Comparison of ENCODE assay signal across 9 mouse cellular contexts in the genomic region with DNA sequence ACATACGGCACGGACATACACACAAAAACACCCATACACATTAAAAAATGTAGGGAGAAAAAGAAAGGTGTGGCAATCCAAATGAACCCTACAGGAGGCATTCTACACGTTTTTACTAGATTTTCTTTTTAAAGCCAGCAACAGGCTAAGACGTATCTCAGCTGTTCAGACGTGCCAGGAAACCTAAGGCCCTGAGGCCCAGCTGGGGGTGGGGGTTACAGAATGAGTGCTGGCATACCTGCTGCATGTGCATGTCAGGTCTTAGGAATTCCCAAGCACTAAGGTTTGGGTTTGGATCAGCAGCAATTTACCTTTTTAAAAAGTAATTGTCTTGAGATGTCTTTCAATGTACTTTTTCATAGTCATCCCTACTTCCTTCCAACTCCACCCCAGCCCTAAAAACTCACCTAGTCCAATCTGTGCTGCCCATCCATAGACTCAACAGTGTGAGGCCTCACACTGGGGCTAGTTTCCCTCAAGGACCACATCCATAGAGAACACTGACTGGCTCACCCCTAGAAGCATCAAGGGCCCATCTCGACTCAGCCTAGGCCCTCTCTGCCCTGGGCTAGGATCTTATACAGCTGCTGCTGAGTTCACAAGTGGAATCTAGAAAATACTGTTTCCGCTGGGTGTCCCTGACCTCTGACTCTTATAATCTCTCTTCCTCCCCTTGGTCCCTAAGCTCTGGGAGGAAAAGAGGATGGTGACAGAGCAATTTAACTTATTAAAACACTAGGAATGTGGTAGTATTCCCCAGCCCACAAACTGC. TPM values are rescaled to one million over a fixed set of nuclear protein-coding genes. Genes with fewer than 3 reads are reported as not detected.
DNase-seq lines count a peak whose midpoint lies in the region; ATAC-seq lines count a peak whose summit lies in the region.
"Had no signal": no experiment of that assay in that cellular context is flagged by ENCODE, and none has a peak within 500 bp of the region (broad histone marks: within the 10 kb centered on the region; RNA-seq: fewer than 3 reads in every experiment).

No protein-coding gene starts in this region.

- H3K9ac ChIP-seq in heart, embryonic 12.5 days: peak overlapping the region; percentile 99
- H3K9ac ChIP-seq in hindbrain, embryonic 15.5 days: no peak overlapping the region
- peak overlapping the region; percentile 99 for H3K9ac ChIP-seq in midbrain, embryonic 13.5 days (replicated peaks)

- H3K27ac ChIP-seq in heart, embryonic 12.5 days (ENCODE audit: poor library complexity, severe bottlenecking): no peak overlapping the region
- peak overlapping the region; percentile 94; the same call in 1 of the 2 replicates for H3K27ac ChIP-seq in brown adipose tissue, adult 24 weeks (replicated peaks; ENCODE audit: low read depth, low read length)
- no peak overlapping the region for H3K27ac ChIP-seq in hindbrain, embryonic 15.5 days (replicated peaks)
- no peak overlapping the region for H3K27ac ChIP-seq in midbrain, embryonic 13.5 days

- peak overlapping the region; percentile 94 for H3K4me3 ChIP-seq in heart, embryonic 12.5 days
- H3K4me3 ChIP-seq in brown adipose tissue, adult 24 weeks (ENCODE audit: insufficient read depth, low read depth, low read length): peak overlapping the region; percentile 89
- H3K4me3 ChIP-seq in hindbrain, embryonic 15.5 days: peak overlapping the region; percentile 83; the same call in 1 of the 2 replicates
- peak overlapping the region; percentile 100 for H3K4me3 ChIP-seq in midbrain, embryonic 13.5 days (replicated peaks)

- H3K9me3 ChIP-seq in heart, embryonic 12.5 days (replicated peaks): no peaks in the 10 kb centered on the region
- no peaks in the 10 kb centered on the region for H3K9me3 ChIP-seq in hindbrain, embryonic 15.5 days
- H3K9me3 ChIP-seq in midbrain, embryonic 13.5 days: no peaks in the 10 kb centered on the region

- peaks cover 7% of the 10 kb centered on the region; the same call in 1 of the 2 replicates for H3K36me3 ChIP-seq in heart, embryonic 12.5 days
- H3K36me3 ChIP-seq in hindbrain, embryonic 15.5 days: no peaks in the 10 kb centered on the region
- no peaks in the 10 kb centered on the region; the same call in 1 of the 2 replicates for H3K36me3 ChIP-seq in midbrain, embryonic 13.5 days

- peak overlapping the region; percentile 77 for H3K4me2 ChIP-seq in heart, embryonic 12.5 days
- peak overlapping the region; percentile 89 for H3K4me2 ChIP-seq in hindbrain, embryonic 15.5 days
- H3K4me2 ChIP-seq in midbrain, embryonic 13.5 days (replicated peaks): peak overlapping the region; percentile 90

- H3K27me3 ChIP-seq in heart, embryonic 12.5 days (replicated peaks): no peaks in the 10 kb centered on the region
- no peaks in the 10 kb centered on the region for H3K27me3 ChIP-seq in hindbrain, embryonic 15.5 days
- H3K27me3 ChIP-seq in midbrain, embryonic 13.5 days: no peaks in the 10 kb centered on the region

- ATAC-seq in heart, embryonic 12.5 days (ENCODE audit: insufficient number of reproducible peaks, low FRiP score): no peak
- no peak for ATAC-seq in hindbrain, embryonic 15.5 days (ENCODE audit: low FRiP score, low read depth)
- no peak for ATAC-seq in midbrain, embryonic 13.5 days

- 53% methylated on average over 7 of the region's 7 CpGs for WGBS in heart, embryonic 12.5 days
- 71% methylated on average over 7 of the region's 7 CpGs for WGBS in hindbrain, embryonic 15.5 days
- 74% methylated on average over 7 of the region's 7 CpGs for WGBS in midbrain, embryonic 13.5 days

- intact Hi-C loops in heart, postnatal 14 days (cut with DNase I): loop anchor here (2.0 kb wide), 1 partner anchor 13 kb away; no protein-coding TSS in a partner anchor

- H3K4me1 ChIP-seq in heart, embryonic 12.5 days (replicated peaks): peaks cover 44% of the 10 kb centered on the region
- H3K4me1 ChIP-seq in brown adipose tissue, adult 24 weeks (ENCODE audit: control insufficient read depth, insufficient read depth, insufficient read length, low read length): peaks cover 12% of the 10 kb centered on the region
- peaks cover 29% of the 10 kb centered on the region for H3K4me1 ChIP-seq in hindbrain, embryonic 15.5 days (replicated peaks)
- H3K4me1 ChIP-seq in midbrain, embryonic 13.5 days (replicated peaks): peaks cover 35% of the 10 kb centered on the region

- no peak for DNase-seq in heart, postnatal 14 days
- no peak for DNase-seq in frontal cortex, postnatal 36 days (ENCODE audit: low spot score in 2 of 2)
- no peak for DNase-seq in right cerebral cortex, postnatal 14 days
- no peak for DNase-seq in urinary bladder, adult 2 months (ENCODE audit: low spot score)
- DNase-seq: cerebellum, adult 11 months had no signal

RNA-seq across cellular contexts. Expression of gene Rac1, which starts 2.2 kb away (rescaled TPM):
- 401 and 418 TPM in 2 replicates for polyA plus RNA-seq in heart, embryonic 12.5 days (2016; fragmentation: Nextera tagmentation; extraction: Ambion mirVana)
- 100 to 1,000 TPM; 257 to 259 TPM for total RNA-seq in heart, postnatal 14 days (2021)
- 165 and 188 TPM in 2 replicates for polyA plus RNA-seq in brown adipose tissue, adult 24 weeks (2012; ENCODE audit: insufficient read depth, insufficient read length, missing spikeins)
- 404 and 446 TPM in 2 replicates for polyA plus RNA-seq in hindbrain, embryonic 15.5 days (2015; fragmentation: Nextera tagmentation; extraction: Ambion mirVana)
- polyA plus RNA-seq in midbrain, embryonic 13.5 days (2015; fragmentation: Nextera tagmentation; extraction: Ambion mirVana): 334 and 373 TPM in 2 replicates
- polyA plus RNA-seq in urinary bladder, adult 2 months (2012; rRNA removed): 441 and 475 TPM in 2 replicates
